Mouse (Mus musculus) ovary, postnatal 10 days (tissue): ENCODE results near the gene Napb.
"Not testable (repeated sequence)": the region's sequence is repeated elsewhere in the genome, so short reads cannot be mapped to it uniquely, and the experiment has no call there.

Experiments
- DNase-seq: peaks from one replicate; pipeline ENCODE4 v3.0.0; 2022; ENCODE audit warnings: low spot score

The Napb gene

DNA sequence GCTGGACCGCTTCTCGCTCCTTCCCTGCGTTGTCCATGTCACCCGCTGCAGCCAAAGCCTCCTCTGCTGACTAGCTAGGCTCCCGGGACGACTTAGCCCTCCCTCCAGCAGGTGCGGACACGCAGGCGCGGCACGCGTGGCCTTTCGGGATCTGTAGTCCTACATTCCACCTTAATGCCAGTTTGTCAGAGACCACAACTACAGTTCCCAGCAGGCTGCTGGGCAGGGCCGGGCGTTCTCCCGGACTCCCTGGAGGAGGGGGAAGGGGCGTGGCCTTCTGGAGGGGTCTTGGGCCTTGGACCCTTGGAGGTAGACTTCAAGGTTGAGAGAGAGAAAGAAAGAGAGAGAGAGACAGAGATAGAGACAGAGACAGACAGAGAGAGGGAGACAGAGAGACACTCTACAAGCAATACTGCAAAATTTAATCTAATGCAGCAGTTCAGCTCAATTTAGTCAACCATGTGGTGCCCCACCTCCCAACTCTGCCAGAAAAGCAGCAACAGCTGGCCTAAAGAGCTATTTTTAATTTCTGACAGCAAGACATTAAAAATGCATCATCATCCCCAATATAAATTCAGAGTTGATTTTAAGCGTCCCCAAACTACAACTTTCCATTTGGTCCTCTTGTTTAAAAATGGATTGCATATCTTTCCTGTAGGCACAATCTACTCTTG is at the start of gene Napb:
Gene Napb (minus strand): TSS at position 141 of the 674 bp plus-strand sequence.
- peak; percentile 87 for DNase-seq

DNA sequence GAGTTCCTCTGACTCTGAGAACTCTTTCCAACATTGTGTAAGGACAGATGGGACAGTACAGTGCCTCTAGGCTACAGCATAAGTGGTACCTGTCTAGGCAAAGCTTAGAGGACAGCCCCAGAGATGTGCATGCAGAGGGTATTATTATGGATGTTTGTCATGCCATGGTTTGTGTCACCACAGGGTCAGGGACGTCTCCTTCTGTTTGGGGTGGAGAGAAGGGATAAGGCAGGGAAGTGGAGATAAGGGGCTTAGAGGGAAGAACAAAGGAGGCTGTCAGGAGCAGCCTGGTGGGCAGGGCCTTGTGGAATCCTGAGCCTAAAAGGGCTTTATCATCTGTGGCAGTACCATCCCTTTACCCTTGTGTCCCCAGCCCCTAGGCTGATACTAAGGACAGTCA is 49.4 kb upstream of the Napb start, which contains the start of gene 8030411F24Rik:
Gene 8030411F24Rik (plus strand): TSS at position 301 of the 400 bp plus-strand sequence.
- DNase-seq = no peak

DNA sequence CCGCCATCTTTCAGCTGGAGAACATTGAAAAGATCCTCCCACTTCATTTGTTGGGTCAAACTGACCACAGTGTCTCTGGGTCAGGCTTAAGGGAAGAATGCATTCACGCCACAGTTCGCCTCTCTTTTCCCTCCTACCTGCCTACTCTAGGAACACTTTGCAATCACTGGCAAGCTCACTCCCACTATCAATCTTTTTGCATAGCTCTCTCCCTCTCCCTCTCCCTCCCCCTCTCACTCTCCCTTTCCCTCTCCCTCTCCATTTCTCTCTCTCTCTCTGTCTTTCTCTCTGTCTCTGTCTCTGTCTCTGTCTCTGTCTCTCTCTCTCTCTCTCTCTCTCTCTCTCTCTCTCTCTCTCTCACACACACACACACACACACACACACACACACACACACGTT is 39.1 kb upstream of the Napb start, which contains the start of gene Cst11:
Gene Cst11 (minus strand): TSS at position 101 of the 400 bp plus-strand sequence.
- DNase-seq = not testable (repeated sequence)

DNA sequence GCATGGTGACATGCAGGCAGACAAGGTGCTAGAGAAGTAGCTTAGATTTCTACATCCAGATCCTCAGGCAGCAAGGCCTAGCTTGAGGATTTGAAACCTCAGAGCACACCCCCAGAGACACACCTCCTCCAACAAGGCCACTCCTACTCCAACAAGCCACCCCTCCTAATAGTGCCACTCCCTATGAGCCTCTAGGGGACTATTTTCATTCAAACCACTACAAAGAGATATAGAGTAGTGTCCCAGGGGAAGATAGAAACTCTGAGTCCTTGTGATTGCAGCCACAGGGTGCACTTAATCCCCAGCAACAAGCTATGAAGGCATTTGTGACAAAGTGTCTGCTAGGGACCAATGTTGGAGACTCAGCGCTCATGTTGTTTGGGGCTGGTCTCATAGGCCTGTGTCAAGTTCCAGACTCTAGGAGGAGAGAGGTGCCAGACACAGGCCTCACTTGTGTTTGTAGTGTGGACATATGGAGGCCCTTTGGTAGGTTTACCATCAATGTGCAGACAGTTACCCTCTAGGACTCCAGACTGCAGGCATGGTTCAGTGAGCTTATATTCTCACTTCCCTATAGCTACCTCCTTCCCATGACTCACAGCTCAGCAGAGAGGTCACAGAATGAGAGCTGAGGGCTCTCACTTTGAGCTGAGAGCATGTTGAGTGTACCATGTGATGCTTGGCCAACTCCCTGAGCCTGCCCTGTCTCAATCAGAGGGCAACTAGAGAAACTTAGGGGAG is 31.6 kb upstream of the Napb start:
- DNase-seq = no peak

DNA sequence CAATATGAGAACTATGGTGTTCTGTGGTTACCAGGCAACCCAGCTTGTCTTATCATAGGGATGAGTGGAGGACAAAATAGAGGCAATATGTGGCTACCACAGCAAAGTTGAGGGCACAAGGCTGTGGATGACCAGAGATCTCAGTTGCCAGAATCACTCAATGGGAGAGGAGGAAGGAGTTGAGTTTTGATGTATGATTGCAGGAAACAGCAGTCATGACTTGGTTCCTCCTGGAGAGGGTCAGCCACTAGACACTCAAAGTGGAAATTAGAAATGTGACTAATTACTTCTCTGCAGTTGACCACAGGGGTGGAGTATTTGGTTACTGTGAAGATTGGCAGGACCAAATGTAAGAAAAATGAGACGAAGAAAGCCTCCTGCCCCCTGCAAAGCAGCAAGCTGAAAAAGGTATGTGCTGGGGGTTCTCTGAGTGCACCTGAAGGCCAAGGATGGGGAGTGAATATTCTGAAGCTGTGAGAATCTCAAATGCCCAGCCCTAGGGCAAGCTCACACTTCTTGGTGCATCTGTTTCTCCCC is 22.1 kb upstream of the Napb start:
- DNase-seq = no peak

DNA sequence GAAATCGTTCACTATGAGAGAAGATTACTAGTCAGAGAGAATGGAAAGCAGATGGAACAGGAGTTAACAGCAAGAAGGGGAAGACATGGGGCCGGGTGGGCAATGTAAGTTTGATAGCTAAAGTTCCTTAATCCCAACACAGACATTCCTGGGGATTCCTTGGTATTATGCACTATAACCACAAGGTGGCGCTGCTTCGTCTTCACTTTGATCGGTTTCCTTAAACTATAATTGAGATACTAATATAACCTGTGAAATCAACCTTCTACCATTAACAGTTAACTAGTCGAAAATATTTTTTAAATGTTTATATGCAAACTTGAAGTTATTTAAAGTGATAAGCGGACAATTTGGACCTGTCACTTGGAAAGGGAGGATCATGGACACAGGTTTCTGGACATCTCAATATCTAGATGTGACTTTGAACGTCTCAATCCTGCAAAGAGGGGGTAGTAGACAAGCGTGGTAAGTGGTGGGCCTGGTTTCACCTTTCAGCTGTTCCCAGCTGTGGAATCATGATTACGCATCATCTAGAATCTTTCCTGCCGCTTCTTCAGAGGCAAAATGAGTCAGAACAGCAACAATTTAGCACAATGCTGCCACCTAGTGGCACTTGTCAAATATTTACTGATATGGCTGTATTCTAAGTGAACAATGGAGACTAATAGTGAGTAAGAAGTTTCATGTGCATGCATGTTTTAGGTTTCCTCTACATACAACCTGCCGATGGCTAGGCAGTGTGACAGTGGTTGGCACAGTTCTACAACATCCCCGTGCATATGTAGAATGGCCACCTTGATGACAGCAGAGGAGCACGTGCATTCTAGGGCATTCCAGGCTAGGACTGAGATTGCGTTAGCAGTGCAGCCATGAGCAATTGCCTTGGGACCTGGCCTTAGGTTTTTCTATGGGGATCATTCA is 19.9 kb upstream of the Napb start:
- DNase-seq = peak; percentile 39

DNA sequence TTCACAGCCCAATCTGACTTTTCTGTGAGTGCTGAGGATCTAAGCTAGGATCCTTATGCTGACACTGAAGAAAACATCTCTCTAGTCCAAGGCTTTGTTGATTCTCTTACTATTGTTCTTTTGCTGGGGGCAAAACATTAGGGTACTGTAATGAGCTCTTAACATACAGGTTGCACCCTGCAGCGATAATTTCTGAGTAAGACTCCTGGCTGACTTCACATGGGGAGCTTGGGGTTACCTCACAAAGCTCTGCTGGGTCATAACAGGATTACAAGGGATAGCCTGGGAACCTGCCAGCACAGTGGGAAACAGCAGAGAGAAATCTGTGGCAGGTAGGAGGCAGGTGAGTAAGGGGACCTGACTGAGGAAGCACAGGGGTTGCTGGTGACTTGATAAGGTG is 17.8 kb upstream of the Napb start, which contains the start of gene Cstl1:
Gene Cstl1 (plus strand): TSS at position 301 of the 400 bp plus-strand sequence.
- no peak for DNase-seq

DNA sequence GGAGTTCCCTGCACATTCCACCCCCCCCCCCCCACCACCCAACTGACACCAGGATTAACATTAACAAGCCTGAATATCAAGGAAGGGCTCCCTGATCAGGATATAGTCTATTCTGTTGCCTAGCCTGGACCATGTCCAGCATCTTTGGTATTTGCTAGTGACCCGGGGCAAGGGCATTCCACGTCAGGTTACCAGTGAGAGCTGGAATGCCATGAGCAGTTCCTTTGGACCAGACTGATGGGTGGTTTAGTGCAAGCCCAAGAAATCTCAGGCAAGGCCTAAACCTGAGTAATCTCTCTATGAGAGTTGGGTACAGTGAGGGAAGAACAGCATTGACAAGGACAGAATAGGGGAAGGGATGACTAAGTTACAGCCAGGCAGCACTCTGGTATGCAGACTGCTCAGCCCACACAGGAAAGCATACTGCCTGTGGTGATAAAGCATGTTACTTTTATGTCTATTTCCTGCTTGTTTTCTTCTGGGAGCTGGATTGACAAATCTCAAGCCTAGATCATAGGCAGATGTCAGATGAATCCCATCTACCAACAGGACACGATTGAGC is 11.7 kb upstream of the Napb start:
- DNase-seq = no peak

DNA sequence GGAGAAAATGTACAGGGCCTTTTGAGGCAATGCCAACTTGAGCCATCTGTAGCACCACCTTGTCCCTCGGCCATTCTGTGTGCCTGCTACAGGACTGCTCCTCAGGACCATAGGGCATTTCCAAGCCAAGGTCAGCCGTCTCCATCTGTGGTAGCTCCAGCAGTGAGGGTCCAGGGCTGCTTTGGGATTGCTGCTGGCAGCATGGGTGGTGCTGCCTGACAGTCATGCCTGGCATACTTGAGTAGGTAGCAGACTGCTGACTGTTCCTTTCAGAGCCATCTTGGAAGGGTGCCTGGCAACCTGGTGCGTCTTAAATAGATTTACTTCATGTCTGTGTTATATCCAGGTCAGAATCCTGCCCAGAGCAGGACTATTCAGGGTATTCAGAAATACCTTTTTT is 10.7 kb upstream of the Napb start:
- DNase-seq = no peak

DNA sequence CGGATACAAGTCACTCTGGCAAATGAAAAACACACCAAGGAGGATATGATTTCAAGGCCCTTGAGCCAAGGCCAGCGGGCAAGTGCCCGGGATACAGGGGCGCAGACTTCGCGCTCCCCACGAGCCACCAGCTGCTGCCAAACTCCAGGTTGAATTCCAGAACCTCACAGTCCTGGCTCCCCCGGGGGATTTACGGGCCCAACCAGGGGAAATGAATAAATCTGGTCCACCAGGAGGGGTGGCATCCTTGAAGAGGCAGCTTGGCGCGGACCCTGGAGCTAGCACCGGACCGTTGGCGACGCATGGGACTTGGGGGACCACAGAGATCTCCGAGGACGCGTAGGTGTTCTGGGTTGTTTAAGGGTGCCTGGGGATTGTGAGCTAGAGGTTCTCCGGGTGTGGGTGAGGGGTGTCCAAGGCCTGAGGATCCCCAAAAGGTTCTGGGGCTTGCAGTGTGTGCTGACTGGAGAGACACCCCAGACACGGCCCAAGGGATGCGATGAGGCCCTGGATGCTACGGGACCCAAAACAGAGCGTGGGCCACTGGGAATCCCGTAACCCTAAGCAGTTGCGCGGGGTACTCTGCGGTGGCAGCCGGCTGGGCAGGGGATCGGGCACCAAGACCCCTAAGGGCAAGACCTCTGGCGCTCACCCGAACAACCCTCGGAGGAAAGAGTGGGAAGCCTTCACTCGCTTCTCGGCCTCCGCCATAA is 497 bp downstream of the Napb start:
- peak; percentile 4 for DNase-seq

DNA sequence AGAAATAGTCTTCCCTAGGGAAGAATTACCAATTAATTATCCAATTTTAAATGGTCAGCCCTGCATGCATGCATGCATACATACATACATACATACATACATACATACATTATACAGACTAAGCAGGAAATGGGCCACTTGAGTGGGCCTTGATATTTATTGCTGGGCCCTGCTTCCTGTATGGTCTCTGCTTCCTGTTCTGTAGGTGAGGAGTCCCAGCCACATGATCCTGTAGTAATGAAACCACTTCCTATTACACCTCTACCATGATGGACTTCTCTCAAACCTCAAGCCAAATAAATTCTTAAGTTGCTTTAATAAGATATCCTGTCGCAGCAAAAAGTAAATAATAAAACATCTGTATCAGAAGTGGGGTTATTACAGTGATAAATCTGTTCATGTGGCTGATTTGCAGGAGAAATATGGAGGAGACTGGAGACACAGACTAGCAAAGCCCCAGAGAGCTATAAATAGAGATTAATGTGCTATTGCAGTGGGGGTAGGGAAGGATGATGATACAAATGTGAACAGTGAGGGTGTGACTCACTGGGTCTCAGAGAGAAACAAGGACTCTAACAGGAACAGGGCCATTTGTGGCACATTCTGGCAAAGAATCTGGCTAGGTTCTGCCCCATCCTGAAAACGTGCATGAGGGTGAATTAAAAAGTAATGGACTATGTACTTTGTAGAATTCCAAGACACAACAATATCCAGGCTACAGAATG is 12.8 kb downstream of the Napb start:
- DNase-seq = no peak

DNA sequence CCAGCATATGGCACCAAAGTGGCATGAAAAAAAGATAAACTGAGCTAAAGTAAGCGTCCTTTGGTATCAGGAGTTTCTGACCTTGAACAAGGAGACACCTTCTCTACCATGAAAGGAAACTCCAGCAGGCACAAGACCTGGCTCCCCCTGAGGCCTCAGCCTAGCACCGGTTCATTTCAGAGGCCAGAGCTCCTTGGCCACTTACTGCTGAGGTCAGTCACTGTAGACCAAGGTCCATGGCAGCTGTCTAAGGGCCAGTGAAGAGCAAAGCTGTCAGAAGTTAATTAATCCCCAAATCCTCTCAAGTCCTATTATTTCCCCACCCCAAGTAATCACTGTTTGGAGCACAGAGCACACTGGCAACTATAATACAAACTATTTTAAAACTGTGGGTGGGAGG is 15.2 kb downstream of the Napb start:
- DNase-seq = no peak

DNA sequence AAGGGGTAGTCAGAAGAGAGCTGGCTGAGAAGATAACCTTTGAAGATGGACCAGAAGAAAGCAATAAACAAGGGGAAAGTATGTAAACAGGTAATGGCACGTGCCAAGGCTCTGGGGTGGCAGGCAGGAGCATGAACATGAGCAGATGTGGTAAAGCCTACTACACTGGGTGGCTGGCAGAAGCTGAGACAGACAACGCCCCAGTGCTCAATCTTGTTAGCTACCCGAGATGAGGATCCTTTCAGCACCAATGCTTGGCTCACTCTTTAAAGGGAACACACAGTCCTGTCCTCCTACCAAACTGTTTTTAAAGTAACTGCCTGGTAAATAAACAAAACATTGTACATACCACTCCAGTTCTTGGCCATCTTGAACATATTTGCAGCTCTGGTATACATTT is 19.9 kb downstream of the Napb start:
- no peak for DNase-seq

DNA sequence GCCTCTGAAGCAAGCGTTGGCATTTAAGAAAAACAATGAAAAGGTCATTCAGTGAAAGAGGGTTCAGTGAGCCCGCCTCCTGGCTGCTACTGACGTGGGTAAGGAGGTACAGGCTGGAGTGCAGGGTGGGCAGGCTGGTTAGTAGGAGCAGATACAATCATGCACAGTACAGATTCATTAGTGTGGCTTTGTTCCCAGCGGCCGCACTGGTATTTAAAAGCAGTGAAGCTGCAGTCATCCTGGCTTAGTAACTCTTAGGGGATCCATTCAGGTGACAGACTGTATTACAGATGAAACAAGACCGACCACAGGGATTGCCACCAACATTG is 25.1 kb downstream of the Napb start:
- DNase-seq = no peak

DNA sequence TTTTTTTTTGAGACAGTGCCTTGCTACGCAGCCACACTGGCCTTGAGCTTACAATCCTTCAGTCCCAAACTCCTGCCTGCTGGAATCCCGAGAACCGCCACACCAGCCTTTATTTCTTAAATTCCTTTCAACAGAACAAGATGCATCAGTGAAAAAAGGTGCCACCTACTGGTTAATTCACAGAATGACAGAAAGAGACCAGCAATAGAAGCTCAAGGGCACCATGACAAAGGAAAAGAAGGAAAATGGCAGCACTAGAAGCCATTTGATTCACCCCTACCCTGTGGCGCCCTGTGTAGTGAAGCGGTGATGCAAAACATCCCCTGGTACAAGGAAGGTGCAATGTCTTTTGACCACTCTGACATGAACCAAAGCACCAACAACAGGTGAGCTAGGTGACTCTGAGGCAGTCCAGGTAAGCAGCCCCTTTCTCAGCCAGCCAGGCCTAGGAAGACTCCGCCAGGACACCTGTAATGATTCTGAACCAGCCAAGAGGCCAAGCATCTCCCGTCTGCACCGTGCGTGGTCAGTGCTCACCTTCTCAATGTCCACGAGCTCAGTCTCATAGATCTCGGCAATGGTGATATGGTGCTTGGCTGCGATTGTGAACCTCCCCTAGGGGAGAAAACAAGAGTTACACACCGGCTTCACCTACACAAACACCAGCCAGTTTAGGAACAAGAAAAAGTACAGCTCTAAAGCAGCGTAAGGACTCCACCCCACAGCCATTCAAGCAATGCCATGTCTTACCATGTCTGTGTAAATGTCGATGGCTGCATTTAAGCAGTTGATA is 25.7 kb downstream of the Napb start:
- no peak for DNase-seq

DNA sequence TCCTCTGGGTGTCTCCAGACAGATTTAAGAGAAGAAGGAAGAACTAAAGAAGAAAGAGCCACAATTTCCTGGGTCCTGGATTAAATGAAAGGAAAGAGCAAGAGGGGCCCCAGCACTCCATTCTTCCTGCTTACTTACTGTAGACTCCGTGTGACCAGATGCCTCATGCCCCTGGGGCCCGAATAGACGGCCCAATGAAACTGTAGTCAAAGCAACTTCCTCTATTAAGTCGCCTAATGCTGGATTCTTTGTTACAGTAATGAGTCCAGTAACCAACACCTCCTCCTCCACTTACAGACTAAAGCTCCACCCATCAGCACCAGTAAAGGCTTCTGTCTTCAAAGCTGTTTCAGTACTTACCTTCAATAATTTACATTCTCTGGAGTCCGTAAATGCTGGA is 33.7 kb downstream of the Napb start:
- DNase-seq = no peak

DNA sequence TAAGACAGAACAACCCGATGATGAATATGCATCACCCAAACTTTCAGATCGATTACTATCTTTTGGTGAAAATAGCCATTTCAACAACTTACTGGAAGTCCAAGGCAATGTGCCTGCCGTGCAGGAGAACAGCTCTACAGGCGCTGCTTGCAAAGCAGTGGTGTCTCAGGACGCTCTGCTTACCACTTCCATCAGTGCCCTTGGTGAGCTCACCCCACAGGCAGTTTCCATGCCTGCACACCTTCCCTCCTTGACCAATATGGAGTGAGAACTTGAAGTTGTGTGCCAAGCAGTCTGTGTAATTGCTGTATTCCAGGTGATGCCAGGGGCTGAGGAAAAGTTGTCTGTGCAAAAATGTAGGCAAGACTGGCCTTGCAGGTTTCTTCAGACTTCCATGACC is 41.5 kb downstream of the Napb start:
- DNase-seq = no peak

DNA sequence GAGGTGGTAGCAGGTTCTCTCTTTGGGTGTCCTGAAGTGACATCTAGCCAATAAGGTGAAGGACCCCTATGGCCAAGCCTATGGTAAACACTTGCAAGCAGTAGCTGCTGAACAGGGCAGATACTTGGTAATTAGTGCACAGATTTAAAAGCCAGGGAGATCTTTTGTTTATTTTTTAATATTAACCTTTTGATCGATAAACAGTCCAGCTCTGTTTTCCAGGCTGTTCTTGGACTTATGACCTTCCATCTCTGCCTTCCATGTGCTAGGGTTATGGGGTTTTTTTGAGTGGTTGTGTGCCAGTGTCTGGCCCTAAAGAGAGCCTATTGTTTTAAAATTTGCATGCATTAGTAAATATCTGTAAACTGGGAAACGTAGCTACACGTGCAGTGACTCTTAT is 42.0 kb downstream of the Napb start:
- DNase-seq = no peak

DNA sequence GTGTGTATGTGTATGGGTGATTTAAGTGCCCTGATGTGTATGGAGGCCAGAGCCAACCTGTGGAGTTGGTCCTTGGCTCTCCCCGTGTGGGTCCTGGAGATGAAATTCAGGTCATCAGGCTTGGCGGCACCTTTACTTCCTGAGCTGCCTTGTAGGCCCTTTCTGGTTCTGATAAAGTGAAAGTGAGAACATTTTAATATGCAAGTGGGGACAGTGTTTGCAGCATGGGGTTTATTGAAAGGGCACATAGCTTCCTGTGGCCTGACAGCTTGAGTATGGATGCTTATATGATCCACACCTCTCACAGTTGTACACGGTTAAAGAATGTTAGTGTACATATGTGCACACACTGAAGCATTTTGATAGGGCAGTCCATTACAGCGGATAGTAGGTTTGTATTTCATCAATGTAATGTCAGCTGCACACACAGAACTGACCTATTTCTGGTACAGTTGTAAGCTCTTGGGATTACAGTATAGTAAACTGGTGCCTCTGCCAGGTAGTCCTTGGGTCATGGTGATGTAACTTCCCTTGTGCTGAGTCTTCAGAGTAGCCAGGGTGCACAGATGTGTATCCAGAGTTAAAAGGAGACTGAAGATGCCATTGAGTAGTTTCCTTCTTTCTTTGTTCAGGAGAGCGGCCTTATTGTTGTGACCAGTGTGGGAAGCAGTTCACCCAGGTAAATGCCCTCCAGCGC is 42.7 kb downstream of the Napb start:
- DNase-seq = no peak
